Mouse (Mus musculus): ENCODE data around the gene Cfap61. TPM values are rescaled to one million over a fixed set of nuclear protein-coding genes. Genes with fewer than 3 reads are reported as not detected.

Gene Cfap61
- polyA plus RNA-seq, 1 experiment from 2014 or later: 3.4 TPM

DNA sequence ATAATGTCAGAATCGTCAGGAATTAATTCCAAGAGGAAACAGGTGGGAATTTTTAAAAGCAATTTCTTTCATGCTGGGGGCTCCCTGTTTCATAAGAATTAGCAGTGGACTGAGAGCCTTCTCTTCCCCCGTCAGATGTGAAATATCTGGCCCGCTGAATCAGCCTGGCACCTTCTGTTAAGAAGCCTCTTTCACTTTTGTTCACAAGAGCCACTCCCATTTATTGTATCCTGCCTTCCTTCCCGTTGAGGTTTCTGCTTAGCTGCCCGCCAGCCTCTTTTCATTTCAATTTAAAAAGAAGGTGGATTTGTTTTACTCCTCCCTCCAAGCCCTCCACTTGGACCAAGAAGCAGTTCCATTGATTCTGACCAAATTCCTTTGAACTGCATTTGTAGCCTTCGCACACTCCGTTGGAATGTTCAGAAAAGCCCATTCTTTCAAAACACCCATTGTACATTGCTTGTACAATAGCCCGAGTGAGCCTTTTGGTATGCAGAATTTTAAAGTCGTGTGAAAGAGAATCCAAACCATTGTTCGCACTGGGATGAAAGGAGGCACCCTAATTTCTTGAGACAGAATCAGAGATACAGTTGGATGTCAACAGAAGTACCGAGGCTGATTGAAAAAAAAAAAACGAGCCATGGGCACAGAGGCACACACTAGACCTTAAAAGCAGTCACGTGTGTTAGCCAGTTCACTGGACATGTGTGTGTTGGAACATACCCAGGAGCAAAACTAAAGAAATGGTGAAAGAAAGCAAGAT is 127.9 kb downstream of the Cfap61 start:
- Histone ChIP-seq H3K4me1 (peaks cover 13% of the 10 kb centered on the region), H3K27me3 (no peaks in the 10 kb centered on the region), H3K4me3 (replicated peaks) (no peak overlapping the region), H3K9ac (no peak overlapping the region), H3K9me3 (replicated peaks) (no peaks in the 10 kb centered on the region), H3K27ac (replicated peaks) (no peak overlapping the region), H3K4me2 (replicated peaks) (peak overlapping the region; percentile 24), H3K36me3 (no peaks in the 10 kb centered on the region)
- WGBS: 14% methylated on average over 13 of the region's 13 CpGs
- no peak for ATAC-seq (ENCODE audit: insufficient number of reproducible peaks, low FRiP score, low TSS enrichment, low read depth)

DNA sequence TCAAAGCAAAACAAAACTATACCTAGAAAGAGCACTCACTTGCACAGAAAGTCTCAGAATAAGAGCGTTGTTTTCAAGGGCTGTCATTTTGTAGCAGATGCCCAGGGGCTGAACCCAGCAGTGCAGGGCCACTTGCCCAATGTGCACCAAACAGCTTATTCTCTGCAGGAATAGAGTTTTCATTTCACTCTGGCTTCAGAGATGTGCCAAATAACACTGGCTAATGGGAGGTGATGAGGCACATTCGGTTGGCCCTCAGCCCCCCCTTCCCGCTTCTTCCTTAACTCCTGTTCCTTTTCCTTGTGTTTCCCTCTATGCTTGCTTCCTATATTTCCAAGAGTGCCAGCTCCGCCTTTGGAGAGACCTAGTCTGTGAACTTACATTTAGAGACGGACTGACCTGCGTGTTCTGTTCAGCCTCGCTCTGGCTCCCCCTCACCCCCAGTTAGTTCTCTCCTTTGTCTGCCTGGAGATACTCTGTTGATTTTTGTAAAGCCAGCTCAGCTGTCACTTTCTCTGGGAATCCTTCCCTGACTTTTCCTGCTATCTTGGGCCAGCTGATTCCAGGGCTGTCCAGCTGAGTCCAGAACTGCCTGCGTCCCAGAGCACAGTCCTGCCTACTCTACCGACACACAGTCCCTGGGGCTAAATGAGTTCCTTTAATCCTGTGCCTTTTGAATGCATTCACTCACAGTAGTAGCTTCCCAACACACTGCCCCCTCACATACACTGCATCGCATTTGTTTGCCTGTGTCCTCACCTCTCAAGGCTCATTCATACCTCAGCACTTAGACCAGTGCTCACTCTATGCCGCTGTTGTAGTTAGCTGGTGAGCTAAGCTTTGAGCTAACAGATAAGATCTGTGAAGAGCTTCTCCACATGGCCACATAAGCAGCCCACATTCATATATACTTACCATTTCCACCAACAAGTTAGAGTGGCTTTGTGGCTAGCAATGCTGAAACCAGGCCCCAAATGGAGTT is 128.8 kb downstream of the Cfap61 start:
- H3K4me1 ChIP-seq: peaks cover 13% of the 10 kb centered on the region
- H3K4me3 ChIP-seq (replicated peaks): no peak overlapping the region
- H3K9ac ChIP-seq: no peak overlapping the region
- no peaks in the 10 kb centered on the region for H3K36me3 ChIP-seq
- H3K9me3 ChIP-seq (replicated peaks): no peaks in the 10 kb centered on the region
- H3K4me2 ChIP-seq (replicated peaks): no peak overlapping the region
- WGBS: 53% methylated on average over 11 of the region's 11 CpGs
- H3K27me3 ChIP-seq: no peaks in the 10 kb centered on the region
- ATAC-seq (ENCODE audit: insufficient number of reproducible peaks, low FRiP score, low TSS enrichment, low read depth): no peak
- no peak overlapping the region for H3K27ac ChIP-seq (replicated peaks)

GRCm38 (mm10) chr2:146067364-146067763 is 132.8 kb downstream of the Cfap61 start:
- no peaks in the 10 kb centered on the region for H3K36me3 ChIP-seq
- no peak overlapping the region for H3K4me2 ChIP-seq (replicated peaks)
- H3K4me3 ChIP-seq (replicated peaks): no peak overlapping the region
- H3K4me1 ChIP-seq: peaks cover 9% of the 10 kb centered on the region
- H3K9ac ChIP-seq: no peak overlapping the region
- no peak for ATAC-seq (ENCODE audit: insufficient number of reproducible peaks, low FRiP score, low TSS enrichment, low read depth)
- H3K27me3 ChIP-seq: no peaks in the 10 kb centered on the region
- H3K27ac ChIP-seq (replicated peaks): no peak overlapping the region
- no peaks in the 10 kb centered on the region for H3K9me3 ChIP-seq (replicated peaks)
- 40% methylated on average over 4 of the region's 4 CpGs for WGBS

DNA sequence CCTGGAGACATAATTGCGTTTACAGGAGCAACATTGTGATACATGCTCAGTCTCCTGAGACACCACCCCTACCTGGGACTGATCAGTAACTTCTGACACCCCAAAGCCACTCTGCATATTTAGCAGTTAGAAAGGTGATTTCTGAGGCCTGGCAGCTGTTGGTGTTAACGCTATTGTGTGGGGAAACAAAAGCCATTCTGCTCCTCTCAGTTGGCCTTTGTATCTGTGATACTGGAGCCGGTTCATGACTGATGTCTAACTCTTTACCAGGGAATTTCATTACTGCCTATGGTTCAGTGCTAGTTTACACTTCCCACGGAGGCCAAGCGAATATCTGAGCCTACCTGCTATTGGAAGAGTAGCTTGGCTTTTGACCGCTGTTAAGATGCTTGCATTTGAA is 138.7 kb downstream of the Cfap61 start:
- no peak for ATAC-seq (ENCODE audit: insufficient number of reproducible peaks, low FRiP score, low TSS enrichment, low read depth)
- no peak overlapping the region for H3K9ac ChIP-seq
- 39% methylated on average over 6 of the region's 6 CpGs for WGBS

DNA sequence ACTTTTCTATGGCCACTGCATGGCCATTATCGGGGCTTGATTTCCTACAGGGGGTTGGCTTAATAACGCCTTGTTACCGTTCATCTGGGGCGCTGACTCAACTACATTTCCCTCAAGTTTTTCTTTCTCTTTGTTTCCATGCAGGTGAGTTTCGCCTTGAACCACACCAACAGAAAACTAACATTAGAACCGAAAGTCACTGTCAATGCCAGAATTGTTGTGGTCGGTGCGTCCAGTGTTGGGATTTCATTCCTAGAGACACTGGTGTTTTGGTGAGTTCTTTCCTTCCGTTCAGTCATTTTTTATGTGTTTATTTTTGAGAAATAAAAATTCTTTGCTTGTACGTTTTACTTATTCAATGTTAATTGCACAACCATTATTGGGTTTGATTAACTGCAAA is 142.5 kb downstream of the Cfap61 start:
- ATAC-seq (ENCODE audit: insufficient number of reproducible peaks, low FRiP score, low TSS enrichment, low read depth): no peak
- 94% methylated on average over 10 of the region's 10 CpGs for WGBS

More for the DNA sequence above, 138.7 kb downstream of the Cfap61 start:
- no peak overlapping the region for H3K27ac ChIP-seq (replicated peaks)
- no peaks in the 10 kb centered on the region for H3K9me3 ChIP-seq (replicated peaks)
- no peak overlapping the region for H3K4me2 ChIP-seq (replicated peaks)
- H3K4me3 ChIP-seq (replicated peaks): no peak overlapping the region
- no peaks in the 10 kb centered on the region for H3K27me3 ChIP-seq
- H3K36me3 ChIP-seq: no peaks in the 10 kb centered on the region
- no peaks in the 10 kb centered on the region for H3K4me1 ChIP-seq

GRCm38 (mm10) chr2:146080282-146080681 is 145.7 kb downstream of the Cfap61 start:
- WGBS: 89% methylated on average over 4 of the region's 4 CpGs
- no peak for ATAC-seq (ENCODE audit: insufficient number of reproducible peaks, low FRiP score, low TSS enrichment, low read depth)
- H3K9ac ChIP-seq: no peak overlapping the region
- H3K4me2 ChIP-seq (replicated peaks): no peak overlapping the region
- no peaks in the 10 kb centered on the region for H3K27me3 ChIP-seq
- no peak overlapping the region for H3K27ac ChIP-seq (replicated peaks)
- no peaks in the 10 kb centered on the region for H3K9me3 ChIP-seq (replicated peaks)
- no peaks in the 10 kb centered on the region for H3K4me1 ChIP-seq
- no peak overlapping the region for H3K4me3 ChIP-seq (replicated peaks)
- no peaks in the 10 kb centered on the region for H3K36me3 ChIP-seq

More for the DNA sequence above, 142.5 kb downstream of the Cfap61 start:
- Histone ChIP-seq H3K36me3 (no peaks in the 10 kb centered on the region), H3K9me3 (replicated peaks) (no peaks in the 10 kb centered on the region), H3K4me3 (replicated peaks) (no peak overlapping the region), H3K27me3 (no peaks in the 10 kb centered on the region), H3K9ac (no peak overlapping the region), H3K4me2 (replicated peaks) (no peak overlapping the region), H3K4me1 (no peaks in the 10 kb centered on the region), H3K27ac (replicated peaks) (no peak overlapping the region)

- no peak overlapping the region for H3K27ac ChIP-seq (replicated peaks)
- no peaks in the 10 kb centered on the region for H3K4me1 ChIP-seq
- WGBS: 47% methylated on average over 6 of the region's 6 CpGs
- H3K27me3 ChIP-seq: no peaks in the 10 kb centered on the region
- H3K4me2 ChIP-seq (replicated peaks): no peak overlapping the region
- no peak overlapping the region for H3K9ac ChIP-seq
- no peaks in the 10 kb centered on the region for H3K9me3 ChIP-seq (replicated peaks)
- ATAC-seq (ENCODE audit: insufficient number of reproducible peaks, low FRiP score, low TSS enrichment, low read depth): peak; percentile 63
- no peak overlapping the region for H3K4me3 ChIP-seq (replicated peaks)
- no peaks in the 10 kb centered on the region for H3K36me3 ChIP-seq
These were observed 148.8 kb downstream of the Cfap61 start for GRCm38 (mm10) chr2:146083326-146083871.

- H3K4me3 ChIP-seq (replicated peaks): no peak overlapping the region
- no peaks in the 10 kb centered on the region for H3K27me3 ChIP-seq
- H3K9ac ChIP-seq: no peak overlapping the region
- no peak overlapping the region for H3K27ac ChIP-seq (replicated peaks)
- H3K4me2 ChIP-seq (replicated peaks): no peak overlapping the region
- ATAC-seq (ENCODE audit: insufficient number of reproducible peaks, low FRiP score, low TSS enrichment, low read depth): no peak
- WGBS: 90% methylated on average over 1 of the region's 1 CpGs
- no peaks in the 10 kb centered on the region for H3K36me3 ChIP-seq
- H3K9me3 ChIP-seq (replicated peaks): no peaks in the 10 kb centered on the region
- H3K4me1 ChIP-seq: no peaks in the 10 kb centered on the region
These were observed 152.8 kb downstream of the Cfap61 start for GRCm38 (mm10) chr2:146087411-146087810.

- ATAC-seq (ENCODE audit: insufficient number of reproducible peaks, low FRiP score, low TSS enrichment, low read depth): no peak
- Histone ChIP-seq H3K9me3 (replicated peaks) (no peaks in the 10 kb centered on the region), H3K4me3 (replicated peaks) (no peak overlapping the region), H3K36me3 (no peaks in the 10 kb centered on the region), H3K27ac (replicated peaks) (no peak overlapping the region), H3K4me2 (replicated peaks) (no peak overlapping the region), H3K27me3 (no peaks in the 10 kb centered on the region), H3K4me1 (no peaks in the 10 kb centered on the region), H3K9ac (no peak overlapping the region)
- WGBS: 52% methylated on average over 6 of the region's 6 CpGs
These were observed 154.6 kb downstream of the Cfap61 start for GRCm38 (mm10) chr2:146089157-146089692.

DNA sequence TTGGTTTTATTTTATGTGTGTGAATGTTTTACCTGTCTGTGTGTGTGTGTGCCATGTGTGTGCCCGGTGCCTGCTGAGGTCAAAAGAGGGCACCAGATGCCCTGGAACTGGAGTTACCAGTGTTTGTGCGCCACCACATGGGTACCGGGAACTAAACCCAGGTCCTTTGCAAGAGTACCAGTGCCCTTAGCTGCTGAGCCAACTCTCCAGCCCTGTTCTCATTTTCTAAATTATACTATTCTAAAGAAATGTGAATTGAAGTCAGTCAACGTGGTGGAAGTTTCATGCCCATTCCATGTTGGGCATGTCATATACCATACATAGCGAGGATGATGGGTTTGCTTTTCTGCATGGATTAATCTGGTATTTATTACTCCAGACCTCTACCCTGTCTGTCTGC is 162.9 kb downstream of the Cfap61 start:
- Histone ChIP-seq H3K9ac (no peak overlapping the region), H3K4me1 (0 out of 2 replicates have a peak, but pooled peaks cover 4% of the 10 kb centered on the region), H3K9me3 (replicated peaks) (no peaks in the 10 kb centered on the region), H3K36me3 (no peaks in the 10 kb centered on the region), H3K27ac (replicated peaks) (no peak overlapping the region), H3K4me3 (replicated peaks) (no peak overlapping the region), H3K27me3 (0 out of 2 replicates have a peak, but pooled peaks cover 2% of the 10 kb centered on the region), H3K4me2 (replicated peaks) (no peak overlapping the region)
- WGBS: 91% methylated on average over 5 of the region's 5 CpGs
- no peak for ATAC-seq (ENCODE audit: insufficient number of reproducible peaks, low FRiP score, low TSS enrichment, low read depth)
